Mouse (Mus musculus) lung, postnatal 0 days (tissue): Measurements from ENCODE around the gene Igdcc4. TPM values are rescaled to one million over a fixed set of nuclear protein-coding genes. Genes with fewer than 3 reads are reported as not detected.

Source experiments
- ATAC-seq: fragments of 200-750 bp; cut with Nextera tagmentation; 2 replicates; pipeline ENCODE4 v1.8.0; 2017; ENCODE audit warnings: moderate library complexity
- DNase-seq: peaks from one replicate; pipeline ENCODE4 v3.0.0-alpha.2; 2016; ENCODE audit warnings: low spot score
- H3K27ac ChIP-seq: fragments of 300-500 bp; sonication (generic); 2 replicates; pipeline ENCODE4 v1.5.1; 2014; ENCODE audit warnings: antibody characterized with exemption, mild to moderate bottlenecking, low read length, mixed read lengths
- H3K27me3 ChIP-seq: fragments of 300-500 bp; sonication (generic); replicated peaks from 2 replicates; pipeline ENCODE4 v1.6.1; 2014; ENCODE audit warnings: low read length, mixed read lengths; ENCODE audit not compliant: insufficient read depth
- H3K36me3 ChIP-seq: fragments of 300-500 bp; sonication (generic); 2 replicates; pipeline ENCODE4 v1.6.1; 2014; ENCODE audit warnings: low read length, mixed read lengths; ENCODE audit not compliant: insufficient read depth
- H3K4me1 ChIP-seq: fragments of 300-500 bp; sonication (generic); 2 replicates; pipeline ENCODE4 v1.6.1; 2014; ENCODE audit warnings: antibody characterized with exemption, low read depth, low read length, mixed read lengths; ENCODE audit not compliant: insufficient read depth
- H3K4me2 ChIP-seq: fragments of 300-500 bp; sonication (generic); replicated peaks from 2 replicates; pipeline ENCODE4 v1.6.1; 2014; ENCODE audit warnings: low read depth, mild to moderate bottlenecking, low read length, moderate library complexity, mixed read lengths
- H3K4me3 ChIP-seq: fragments of 300-500 bp; sonication (generic); 2 replicates; pipeline ENCODE4 v1.5.1; 2014; ENCODE audit warnings: low read depth, low read length
- H3K9ac ChIP-seq: fragments of 300-500 bp; sonication (generic); replicated peaks from 2 replicates; pipeline ENCODE4 v1.6.1; 2014; ENCODE audit warnings: low read depth, mild to moderate bottlenecking
- H3K9me3 ChIP-seq: fragments of 300-500 bp; sonication (generic); 2 replicates; pipeline ENCODE4 v1.6.1; 2016; ENCODE audit warnings: low read length, mixed read lengths
- CTCF ChIP-seq: IDR thresholded peaks from 2 replicates; pipeline ENCODE4 v1.5.1; 2016; ENCODE audit warnings: antibody characterized with exemption, mild to moderate bottlenecking
- EP300 ChIP-seq: IDR thresholded peaks from 2 replicates; pipeline ENCODE4 v1.6.1; 2016; ENCODE audit warnings: antibody characterized with exemption, mild to moderate bottlenecking, control low read depth
- WGBS: fragments of 180-500 bp; shearing (Covaris S2); extraction: QIAGEN DNeasy Blood & Tissue Kit; methylation state at CpG from one replicate; pipeline ENCODE4 v1.1.7; 2014; 5-methylcytosine and 5-hydroxymethylcytosine counted together
- polyA plus RNA-seq: library from polyadenylated mRNA; unstranded; fragments of >200 nt; fragmentation: Nextera tagmentation; extraction: Ambion mirVana; gene quantifications from 2 replicates; pipeline ENCODE4 v1.2.1, GENCODE M21; 2015

The Igdcc4 gene
- polyA plus RNA-seq, 1 experiment from 2014 or later, result 1.7 TPM

GRCm38 (mm10) chr9:65087490-65087889 lies 13.8 kb upstream of the Igdcc4 start:
- H3K4me3 ChIP-seq, result no peak overlapping the region
- no peak overlapping the region for H3K4me2 ChIP-seq
- H3K9ac ChIP-seq, result no peak overlapping the region
- no peaks in the 10 kb centered on the region for H3K4me1 ChIP-seq
- H3K36me3 ChIP-seq, result peaks cover 10% of the 10 kb centered on the region; the same call in 1 of the 2 replicates
- no peak for DNase-seq
- 30% methylated on average over 5 of the region's 5 CpGs for WGBS
- ATAC-seq, result no peak
- H3K27ac ChIP-seq, result no peak overlapping the region
- H3K27me3 ChIP-seq, result no peaks in the 10 kb centered on the region
- no peak for TF ChIP-seq EP300
- TF ChIP-seq CTCF, result no peak
- H3K9me3 ChIP-seq, result no peaks in the 10 kb centered on the region

GRCm38 (mm10) chr9:65094237-65094636 lies 7.0 kb upstream of the Igdcc4 start:
- TF ChIP-seq CTCF (no peak), EP300 (no peak)
- no peak overlapping the region for H3K4me3 ChIP-seq
- no peaks in the 10 kb centered on the region for H3K9me3 ChIP-seq
- DNase-seq (peak; percentile 48), ATAC-seq (peak; percentile 17; the same call in 1 of the 2 replicates)
- no peak overlapping the region for H3K9ac ChIP-seq
- 41% methylated on average over 6 of the region's 6 CpGs for WGBS
- H3K4me1 ChIP-seq, result no peaks in the 10 kb centered on the region
- H3K27ac ChIP-seq, result no peak overlapping the region
- H3K4me2 ChIP-seq, result no peak overlapping the region
- H3K27me3 ChIP-seq, result no peaks in the 10 kb centered on the region
- H3K36me3 ChIP-seq, result no peaks in the 10 kb centered on the region

GRCm38 (mm10) chr9:65101686-65102376 lies 545 bp downstream of the Igdcc4 start:
- DNase-seq (peak; percentile 25), ATAC-seq (peak; percentile 52)
- no peak for TF ChIP-seq CTCF
- TF ChIP-seq EP300, result no peak
- 0 out of 2 replicates have a peak overlapping the region, but pooled peaks have one; percentile 23 for H3K9ac ChIP-seq
- H3K36me3 ChIP-seq, result no peaks in the 10 kb centered on the region
- no peaks in the 10 kb centered on the region for H3K27me3 ChIP-seq
- H3K4me3 ChIP-seq, result peak overlapping the region; percentile 56
- no peaks in the 10 kb centered on the region for H3K9me3 ChIP-seq
- H3K4me1 ChIP-seq, result peaks cover 8% of the 10 kb centered on the region
- 0% methylated on average over 27 of the region's 39 CpGs for WGBS
- H3K4me2 ChIP-seq, result peak overlapping the region; percentile 99
- H3K27ac ChIP-seq, result no peak overlapping the region

GRCm38 (mm10) chr9:65102377-65103172 lies 1.3 kb downstream of the Igdcc4 start:
- Histone ChIP-seq H3K4me1 (peaks cover 12% of the 10 kb centered on the region), H3K9ac (0 out of 2 replicates have a peak overlapping the region, but pooled peaks have one; percentile 23), H3K4me3 (peak overlapping the region; percentile 56), H3K4me2 (peak overlapping the region; percentile 99), H3K9me3 (no peaks in the 10 kb centered on the region), H3K36me3 (no peaks in the 10 kb centered on the region), H3K27me3 (no peaks in the 10 kb centered on the region), H3K27ac (no peak overlapping the region)
- no peak for TF ChIP-seq EP300
- TF ChIP-seq CTCF, result no peak
- WGBS, result 9% methylated on average over 36 of the region's 36 CpGs
- ATAC-seq, result 0 out of 2 replicates have a peak, but pooled peaks have one; percentile 19
- peak; percentile 21 for DNase-seq

GRCm38 (mm10) chr9:65103173-65103752 lies 2.0 kb downstream of the Igdcc4 start:
- Histone ChIP-seq H3K9ac (no peak overlapping the region), H3K4me2 (peak overlapping the region; percentile 99), H3K4me1 (peaks cover 16% of the 10 kb centered on the region), H3K4me3 (no peak overlapping the region), H3K9me3 (no peaks in the 10 kb centered on the region), H3K27me3 (no peaks in the 10 kb centered on the region), H3K27ac (no peak overlapping the region), H3K36me3 (no peaks in the 10 kb centered on the region)
- ATAC-seq (no peak), DNase-seq (no peak)
- 47% methylated on average over 8 of the region's 8 CpGs for WGBS
- TF ChIP-seq EP300 (no peak), CTCF (no peak)

- TF ChIP-seq CTCF, result no peak
- TF ChIP-seq EP300, result no peak
Observed at GRCm38 (mm10) chr9:65106821-65107220, 5.5 kb downstream of the Igdcc4 start.

More at GRCm38 (mm10) chr9:65106821-65107220, 5.5 kb downstream of the Igdcc4 start:
- Histone ChIP-seq H3K36me3 (no peaks in the 10 kb centered on the region), H3K4me1 (peaks cover 21% of the 10 kb centered on the region), H3K27me3 (no peaks in the 10 kb centered on the region), H3K9ac (no peak overlapping the region), H3K27ac (no peak overlapping the region), H3K4me3 (no peak overlapping the region), H3K9me3 (no peaks in the 10 kb centered on the region), H3K4me2 (no peak overlapping the region)
- ATAC-seq (no peak), DNase-seq (no peak)
- 62% methylated on average over 4 of the region's 4 CpGs for WGBS
